Mouse (Mus musculus) cerebellum, adult (tissue): Measurements from ENCODE around the gene Ccp110.
A peak's percentile ranks its signal among the peaks of the same experiment; 100 is the strongest.

Experiments
- ATAC-seq: cut with Nextera tagmentation; 2 replicates; pipeline ENCODE4 v1.9.2; 2017; ENCODE audit warnings: mild to moderate bottlenecking, moderate library complexity, mixed read lengths; ENCODE audit not compliant: insufficient number of reproducible peaks, low FRiP score, low TSS enrichment

Ccp110 gene

DNA sequence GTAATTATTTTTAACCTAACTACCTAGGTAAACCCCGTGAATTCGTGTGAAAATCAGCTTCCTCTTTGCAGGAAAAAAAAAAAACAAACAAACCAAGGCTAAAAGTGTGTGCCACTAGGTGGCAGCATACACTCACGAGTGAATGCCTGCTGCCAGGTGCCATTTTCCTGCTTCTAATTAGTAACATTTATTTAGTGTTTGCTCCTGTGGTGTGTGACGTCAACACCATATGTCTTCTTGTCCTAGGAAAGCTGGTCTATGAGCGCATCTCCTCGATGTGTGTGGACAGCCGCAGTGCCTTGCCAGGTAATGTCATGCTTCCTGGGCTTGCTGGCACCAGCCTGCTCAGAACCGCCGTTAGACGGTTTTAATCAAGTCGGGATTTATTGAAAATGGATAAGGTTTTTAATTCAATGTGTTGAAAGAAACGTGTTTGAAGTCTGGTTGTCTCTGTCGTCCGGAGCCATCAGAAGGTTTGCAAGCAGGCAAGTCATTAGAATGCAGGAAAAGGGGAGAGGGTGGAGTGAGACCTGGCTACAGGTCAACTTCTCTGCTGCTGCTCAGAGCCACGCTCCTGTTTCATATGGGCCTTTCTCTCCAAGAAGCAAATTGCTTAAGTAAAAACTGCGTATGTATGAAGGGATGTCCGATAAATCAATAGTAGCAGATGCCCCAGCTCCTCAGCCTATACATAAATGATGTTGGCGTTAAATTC lies 53.9 kb downstream of the Ccp110 start:
- ATAC-seq = peak; percentile 92

DNA sequence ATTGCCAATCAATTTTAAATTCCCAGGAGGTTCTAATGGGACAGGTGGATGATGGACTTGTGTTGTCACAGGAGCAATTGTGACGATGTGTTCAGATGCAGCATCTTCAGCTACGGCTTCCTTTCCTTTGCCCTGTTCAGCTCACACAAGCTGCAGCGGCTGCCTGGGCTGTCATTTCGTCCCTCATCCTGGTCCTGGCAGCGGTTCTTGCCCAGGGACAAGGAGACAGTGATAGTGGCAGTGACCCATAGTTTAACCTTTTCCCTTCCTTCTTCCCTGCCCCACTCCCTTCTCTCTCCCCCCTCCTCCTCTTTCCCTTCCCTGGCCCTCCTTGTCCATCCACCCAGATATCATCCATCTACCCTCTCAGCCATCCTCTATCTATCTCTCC lies 54.5 kb downstream of the Ccp110 start:
- ATAC-seq = no peak; the same call in 1 of the 2 replicates

GRCm38 (mm10) chr7:118769208-118769607 lies 56.9 kb downstream of the Ccp110 start:
- ATAC-seq = no peak

- ATAC-seq = no peak
Measured at GRCm38 (mm10) chr7:118769655-118770054, 57.3 kb downstream of the Ccp110 start.

DNA sequence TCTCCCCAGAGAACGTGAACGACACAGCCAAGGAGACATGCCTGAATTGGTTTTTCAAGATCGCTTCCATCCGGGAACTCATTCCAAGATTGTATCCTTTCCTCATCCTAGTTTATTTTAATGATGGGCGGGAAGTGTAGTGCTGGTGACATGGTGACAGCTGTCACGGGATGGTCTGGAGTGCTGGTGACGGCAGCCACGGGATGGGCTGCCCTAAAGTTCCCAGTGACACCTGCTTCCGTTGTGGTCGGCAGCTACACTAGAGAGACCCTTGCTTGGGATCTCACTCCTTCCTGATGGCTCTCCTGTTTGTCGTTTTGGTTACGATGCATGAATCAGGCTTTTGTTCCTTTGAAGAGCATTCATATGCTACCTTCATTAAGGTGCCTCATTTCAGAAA lies 60.7 kb downstream of the Ccp110 start:
- ATAC-seq = no peak

GRCm38 (mm10) chr7:118775991-118776390 lies 63.6 kb downstream of the Ccp110 start:
- no peak for ATAC-seq

DNA sequence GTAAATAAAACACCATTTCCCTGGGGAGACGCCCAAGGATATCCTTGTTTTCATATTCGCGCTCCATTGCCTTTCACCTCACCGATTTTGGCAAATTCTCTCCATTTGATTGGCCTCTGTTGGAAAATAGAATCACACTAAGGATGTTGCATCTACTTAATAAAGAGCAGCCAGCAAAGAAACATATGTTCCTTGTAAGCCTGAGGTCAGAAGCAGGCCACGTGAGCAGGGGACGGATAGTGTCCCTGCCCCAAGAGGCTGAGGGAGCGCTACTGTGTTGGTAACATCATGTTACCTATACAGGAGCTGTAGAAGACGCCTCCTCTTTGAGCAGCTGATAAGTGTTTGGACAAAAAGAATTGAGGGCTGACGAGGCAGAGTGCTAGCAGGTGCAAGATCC lies 64.1 kb downstream of the Ccp110 start:
- no peak for ATAC-seq

DNA sequence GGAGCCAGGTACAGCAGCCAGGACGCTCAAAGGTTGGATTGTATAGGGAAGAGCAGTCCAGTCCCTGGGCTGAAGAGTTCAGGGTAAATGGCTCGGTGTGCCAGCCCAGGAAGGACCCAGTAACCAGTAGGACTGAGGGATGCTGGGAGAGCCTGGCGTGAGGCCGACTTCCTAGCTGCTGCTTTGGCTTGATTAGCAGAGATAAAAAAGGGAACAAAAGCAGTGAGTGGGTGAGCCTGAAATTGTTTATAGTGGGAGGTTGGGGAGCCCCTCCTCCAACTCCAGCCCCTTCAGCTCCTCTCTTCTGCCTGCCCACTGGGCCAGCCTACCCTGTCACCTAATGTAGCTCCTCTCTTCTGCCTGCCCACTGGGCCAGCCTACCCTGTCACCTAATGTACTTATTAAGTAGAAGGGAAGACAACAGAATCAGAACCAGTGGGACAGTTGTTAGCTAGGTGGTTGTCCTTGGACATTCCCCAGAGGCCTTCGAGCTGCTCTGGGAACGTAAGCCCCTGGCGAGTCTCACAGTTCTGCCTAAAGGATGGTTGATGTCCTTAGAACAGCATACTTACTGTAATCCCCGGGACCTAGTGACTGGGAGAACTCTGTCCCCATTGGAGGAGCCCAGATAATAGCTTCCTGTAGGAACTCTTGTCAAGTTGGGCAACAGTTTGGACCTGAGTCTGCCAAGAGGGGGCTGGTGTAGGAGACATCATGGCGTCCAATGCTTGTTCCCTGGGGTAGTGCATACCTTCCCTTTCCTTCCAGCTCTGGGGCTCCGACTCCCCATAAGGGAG lies 65.4 kb downstream of the Ccp110 start:
- no peak for ATAC-seq

DNA sequence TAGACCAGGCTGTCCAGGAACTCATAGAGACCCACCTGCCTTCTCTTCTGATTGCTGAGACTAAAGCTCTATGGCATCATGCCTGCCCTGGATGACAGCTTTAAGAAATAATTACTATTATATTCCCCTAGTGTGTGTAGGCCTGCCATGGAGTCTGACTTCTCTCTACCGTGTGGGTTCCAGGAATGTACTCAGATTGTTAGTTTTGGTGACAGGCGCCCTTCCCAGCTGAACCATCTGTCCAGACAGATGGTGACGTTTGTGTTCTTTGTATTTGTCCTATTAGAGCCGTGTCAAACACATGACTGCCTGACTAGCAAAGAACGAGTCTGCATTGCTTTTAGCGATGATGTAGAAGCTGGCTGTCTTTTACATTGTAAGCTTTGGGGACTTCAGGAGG lies 66.2 kb downstream of the Ccp110 start:
- ATAC-seq = peak; percentile 82

- no peak for ATAC-seq
Measured at GRCm38 (mm10) chr7:118783305-118784001, 71.1 kb downstream of the Ccp110 start.

- ATAC-seq = no peak
Measured at GRCm38 (mm10) chr7:118786091-118786490, 73.7 kb downstream of the Ccp110 start.
